Mouse (Mus musculus): ENCODE results near the gene Npc2.

GRCm38 (mm10) chr12:84743496-84743895, 29.5 kb downstream of the Npc2 start:
- TF ChIP-seq CTCF (IDR thresholded peaks at IDR 0.05; ENCODE audit: extremely low read depth, insufficient read depth, insufficient read length, insufficient replicate concordance) (no peak), POLR2A (IDR thresholded peaks at IDR 0.05; ENCODE audit: low read depth, low read length) (no peak)
